Mouse (Mus musculus) adrenal gland, adult 2 months (tissue): Measurements from ENCODE around the gene Golph3l. TPM values are rescaled to one million over a fixed set of nuclear protein-coding genes. Genes with fewer than 3 reads are reported as not detected.

ENCODE experiments used
- DNase-seq: peaks from one replicate; pipeline ENCODE4 v3.0.0; 2021
- polyA plus RNA-seq: library from polyadenylated mRNA; depleted of rRNA; stranded (reverse); fragments of >200 nt; gene quantifications from 2 replicates; pipeline ENCODE4 v1.2.3, GENCODE M21; 2012; rRNA removed
- total RNA-seq, 2 experiments: library from RNA; stranded (reverse); gene quantifications; 2 replicates each; pipeline ENCODE4 v1.2.3; 2021

Gene Golph3l
- total and polyA plus RNA-seq, 3 experiments: 2.1 to 52.5 (median 39.3) TPM

DNA sequence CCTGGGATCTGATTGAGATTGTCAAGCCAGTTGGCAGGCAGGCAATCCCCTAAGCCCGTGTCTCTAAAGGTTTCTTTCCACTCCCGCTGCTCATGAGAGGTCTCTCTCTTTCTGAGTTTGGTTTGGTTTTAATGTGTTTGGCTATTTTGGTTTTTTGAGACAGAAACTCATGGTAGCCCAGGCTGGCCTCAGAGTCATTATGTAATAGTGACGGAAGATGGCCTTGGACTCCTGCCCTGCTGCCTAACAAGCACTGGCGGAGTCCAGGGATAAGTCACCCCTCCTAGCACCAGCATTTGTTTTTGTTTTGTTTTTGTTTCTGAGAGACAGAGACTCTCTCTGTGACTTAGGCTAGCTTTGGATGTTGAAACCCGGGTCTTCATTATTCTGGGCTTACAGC lies 66.7 kb downstream of the Golph3l start:
- DNase-seq: peak; percentile 52

DNA sequence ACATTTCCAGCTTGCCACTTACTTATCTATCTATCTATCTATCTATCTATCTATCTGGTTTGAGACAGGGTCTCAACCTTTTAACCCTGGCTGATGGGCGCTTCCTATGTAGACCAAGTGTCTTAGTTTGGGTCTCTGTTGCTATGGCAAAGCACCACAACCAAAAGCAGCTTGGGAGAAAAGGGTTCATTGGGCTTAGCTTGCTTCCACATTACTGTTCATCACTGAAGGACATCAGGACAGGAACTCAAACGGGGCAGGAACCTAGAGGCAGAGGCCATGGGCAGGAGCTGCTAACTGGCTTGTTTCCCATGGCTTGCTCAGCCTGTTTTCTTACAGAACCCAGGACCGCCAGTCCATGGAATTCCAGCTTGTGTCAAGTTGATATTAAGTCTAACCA lies 68.4 kb downstream of the Golph3l start:
- DNase-seq: no peak

DNA sequence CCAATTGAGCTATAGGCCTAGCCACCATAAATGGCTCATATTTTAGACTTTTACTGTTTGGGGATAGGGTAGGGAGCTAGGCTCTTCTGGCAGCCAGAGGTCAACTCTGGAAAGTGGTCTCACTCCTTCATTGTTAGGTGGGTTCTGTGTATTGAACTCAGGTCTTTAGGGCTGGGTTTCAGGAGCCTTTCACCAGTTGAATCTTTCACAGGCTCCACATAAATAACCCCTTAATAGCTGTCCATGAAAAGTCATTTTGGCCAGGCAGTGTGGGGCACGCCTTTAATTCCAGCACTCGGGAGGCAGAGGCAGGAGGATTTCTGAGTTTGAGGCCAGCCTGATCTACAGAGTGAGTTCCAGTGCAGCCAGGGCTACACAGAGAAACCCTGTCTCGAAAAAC lies 69.0 kb downstream of the Golph3l start:
- no peak for DNase-seq

DNA sequence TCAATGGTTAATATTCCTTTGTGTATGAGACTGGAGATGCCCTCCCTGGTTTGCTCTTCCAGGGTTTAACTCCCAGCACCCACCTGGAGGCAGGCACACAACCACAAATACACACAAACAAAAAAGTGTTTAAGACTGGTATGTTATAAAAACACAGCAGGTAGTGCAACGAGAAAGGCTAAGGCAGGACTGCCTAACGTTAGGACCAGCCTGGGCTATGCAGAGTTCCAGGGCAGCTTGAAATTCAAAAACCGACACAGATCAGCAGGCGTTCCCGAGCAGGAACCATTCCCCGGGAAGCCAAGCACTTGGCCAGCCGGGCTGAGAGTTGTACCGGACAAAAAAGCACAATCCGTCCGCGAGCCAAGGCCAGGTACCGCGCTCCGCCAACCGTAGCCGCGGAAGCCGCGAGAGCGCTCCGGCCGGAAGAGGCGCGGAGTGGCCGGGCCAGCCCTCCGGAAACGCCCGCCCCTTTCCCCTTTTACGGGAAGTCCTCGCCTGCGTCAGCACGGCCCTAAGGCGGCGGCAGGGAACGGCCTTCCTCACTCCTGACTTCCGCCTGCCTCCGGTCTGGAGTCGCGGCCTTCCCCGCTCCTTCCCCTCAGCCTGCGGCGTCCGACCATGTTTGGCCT lies 69.6 kb downstream of the Golph3l start, which contains the start of gene Mcl1:
Mcl1 (plus strand) TSS at position 553 of the 632 bp plus-strand sequence.
- peak; percentile 97 for DNase-seq

DNA sequence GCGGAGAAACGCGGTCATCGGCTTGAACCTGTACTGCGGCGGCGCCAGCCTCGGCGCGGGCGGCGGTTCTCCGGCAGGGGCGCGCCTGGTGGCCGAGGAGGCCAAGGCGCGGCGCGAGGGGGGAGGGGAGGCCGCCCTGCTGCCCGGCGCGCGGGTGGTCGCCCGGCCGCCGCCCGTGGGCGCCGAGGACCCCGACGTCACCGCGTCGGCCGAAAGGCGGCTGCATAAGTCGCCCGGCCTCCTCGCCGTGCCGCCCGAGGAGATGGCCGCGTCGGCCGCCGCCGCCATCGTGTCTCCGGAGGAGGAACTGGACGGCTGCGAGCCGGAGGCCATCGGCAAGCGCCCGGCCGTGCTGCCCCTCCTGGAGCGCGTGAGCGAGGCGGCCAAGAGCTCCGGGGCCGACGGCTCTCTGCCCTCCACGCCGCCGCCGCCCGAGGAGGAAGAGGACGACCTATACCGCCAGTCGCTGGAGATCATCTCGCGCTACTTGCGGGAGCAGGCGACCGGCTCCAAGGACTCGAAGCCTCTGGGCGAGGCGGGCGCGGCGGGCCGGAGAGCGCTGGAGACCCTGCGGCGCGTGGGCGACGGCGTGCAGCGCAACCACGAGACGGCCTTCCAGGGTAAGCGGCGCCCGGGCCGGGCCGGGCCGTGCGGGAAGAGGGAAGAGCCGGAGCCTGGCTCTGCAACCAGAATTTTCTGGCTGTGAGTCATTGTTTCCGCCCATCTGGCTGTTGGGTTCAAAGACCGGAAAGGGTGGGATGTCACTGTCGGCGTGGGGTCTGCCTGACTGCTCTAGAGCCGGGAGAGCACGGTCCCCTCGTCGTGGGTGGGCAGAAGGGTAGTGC lies 70.4 kb downstream of the Golph3l start:
- peak; percentile 87 for DNase-seq

DNA sequence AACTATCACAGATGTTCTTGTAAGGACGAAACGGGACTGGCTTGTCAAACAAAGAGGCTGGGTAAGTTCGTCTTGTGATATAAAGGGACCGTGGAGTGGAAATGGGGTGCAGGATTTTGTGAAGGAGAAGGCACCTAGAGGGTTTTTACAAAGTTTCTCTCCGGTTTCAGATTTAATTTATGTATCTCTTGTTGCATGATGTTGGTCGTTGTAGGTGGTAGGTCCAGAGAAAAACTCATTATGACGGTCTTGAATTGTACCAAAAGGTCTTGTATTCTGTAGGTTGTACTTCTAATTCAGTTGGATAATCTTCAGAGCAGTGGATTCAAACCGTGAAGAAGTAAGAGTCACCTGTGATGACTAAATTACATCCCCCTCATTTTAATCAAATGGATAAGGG lies 71.2 kb downstream of the Golph3l start:
- no peak for DNase-seq

DNA sequence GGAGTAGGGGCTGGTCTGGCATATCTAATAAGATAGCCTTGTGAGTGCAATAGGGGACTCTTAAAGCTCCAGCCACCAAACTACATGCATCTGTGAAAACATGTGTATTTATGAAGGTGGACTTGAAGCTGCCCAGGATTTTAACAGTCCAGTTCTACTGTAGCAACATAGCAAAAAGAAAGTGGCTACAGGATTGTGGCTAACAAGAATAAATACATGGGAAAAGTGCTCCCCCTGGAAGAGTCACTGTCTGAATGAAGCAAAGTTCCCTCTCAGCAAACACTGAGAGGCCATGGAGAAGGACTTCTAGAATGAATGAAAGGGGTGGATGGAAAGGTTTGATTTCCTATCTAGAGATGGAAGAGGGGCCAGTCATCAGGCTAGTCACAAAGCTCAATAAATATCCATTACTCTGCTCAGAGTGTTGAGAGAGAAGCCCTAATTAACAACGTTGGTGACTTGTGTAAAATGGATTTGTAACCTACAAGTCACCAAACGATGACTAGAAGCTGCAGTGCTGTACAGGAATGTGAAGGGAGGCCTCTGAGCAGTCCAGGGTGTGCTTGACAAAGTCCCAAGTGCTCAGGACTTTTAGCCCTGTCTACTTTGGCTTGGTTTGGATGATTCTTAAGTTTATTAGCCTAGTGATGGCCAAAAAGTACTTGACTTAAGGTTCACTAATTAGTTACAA lies 72.2 kb downstream of the Golph3l start:
- peak; percentile 36 for DNase-seq

DNA sequence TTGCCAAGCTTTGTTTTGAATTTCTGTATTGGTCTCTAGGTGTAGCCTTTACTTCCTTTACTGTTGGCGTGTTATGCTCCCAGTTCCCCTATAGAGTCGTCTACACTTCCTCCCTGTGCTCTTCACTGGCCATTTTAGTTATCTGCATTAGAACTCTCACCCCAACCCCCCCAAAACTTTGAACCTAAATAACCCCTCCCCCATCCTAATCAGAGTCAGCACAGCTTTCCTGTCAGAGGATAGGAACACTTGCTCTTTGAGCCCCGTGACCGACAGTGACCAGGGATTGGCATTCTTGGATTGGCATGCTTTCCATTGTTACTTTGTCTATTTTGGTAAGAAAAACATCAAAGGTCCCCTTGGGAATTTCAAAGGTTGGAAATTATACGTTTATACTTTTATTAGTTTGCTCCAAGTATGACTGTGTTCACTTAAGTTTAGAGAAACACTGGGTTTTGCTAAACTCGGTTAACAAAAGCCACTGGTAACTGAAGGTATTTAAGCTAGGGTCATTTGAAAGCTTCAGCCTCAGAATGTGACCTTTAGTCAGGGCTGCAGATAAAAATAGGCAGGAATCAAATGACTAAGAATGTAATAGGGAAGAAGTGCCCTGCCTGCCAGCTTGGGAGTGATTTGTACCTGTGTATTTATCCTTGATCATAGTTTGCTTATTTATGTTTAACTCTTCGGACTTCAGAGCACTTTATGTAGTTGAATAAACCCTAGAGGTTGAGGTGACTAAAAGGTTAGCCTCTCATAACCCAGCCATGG lies 73.4 kb downstream of the Golph3l start:
- peak; percentile 66 for DNase-seq

DNA sequence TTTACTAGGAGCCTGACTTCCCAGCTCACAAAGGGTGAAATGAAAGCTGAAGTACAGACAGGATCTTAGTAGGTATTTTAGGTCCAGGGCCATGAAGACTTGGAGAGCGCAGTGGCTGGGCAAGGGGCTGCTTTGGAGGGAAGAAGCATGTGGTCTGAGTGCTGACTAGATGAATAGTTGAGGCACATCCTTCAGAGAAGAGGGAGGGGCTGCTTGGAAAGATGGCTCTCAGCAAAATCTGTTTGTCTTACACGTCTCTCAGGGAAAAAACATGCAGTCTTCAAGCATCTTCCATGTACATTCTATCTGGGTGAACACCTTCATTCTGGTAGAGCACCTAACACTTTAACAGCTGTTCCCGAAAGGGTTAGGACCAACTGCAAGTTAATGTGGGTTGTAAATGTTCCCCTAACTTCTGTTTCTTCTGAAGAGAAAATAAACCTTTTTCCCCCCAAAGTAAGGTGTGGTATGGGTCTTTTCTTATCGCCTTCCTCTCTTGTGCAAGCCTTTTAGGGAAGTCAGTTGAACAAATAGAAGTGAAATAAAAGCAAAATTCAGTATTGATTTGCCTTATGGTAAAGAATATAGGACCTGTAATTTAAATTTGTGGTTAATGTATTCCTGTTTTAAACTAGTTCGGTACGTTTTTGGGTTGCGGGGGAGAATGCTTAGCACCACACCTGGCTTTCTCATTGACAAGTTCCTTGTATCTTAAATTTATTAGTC lies 74.2 kb downstream of the Golph3l start:
- DNase-seq: no peak

DNA sequence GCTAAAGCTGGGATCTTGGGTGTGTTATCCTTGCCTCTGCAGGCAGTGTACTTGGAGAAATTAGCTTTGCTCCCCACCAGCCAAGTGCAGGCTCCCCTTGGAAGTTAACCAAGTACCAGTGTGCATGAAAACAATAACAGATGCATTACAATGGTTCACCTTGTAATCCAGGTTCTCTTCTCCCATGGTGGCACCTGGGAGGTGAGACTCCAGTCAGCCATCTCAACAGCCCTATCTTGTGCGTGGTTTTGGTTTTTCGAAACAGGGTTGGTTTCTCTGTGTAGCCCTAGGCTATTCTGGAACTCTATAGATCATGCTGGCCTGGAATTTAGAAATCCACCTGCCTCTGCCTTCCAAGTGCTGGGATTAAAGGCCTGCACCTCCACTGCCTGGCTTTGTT lies 74.8 kb downstream of the Golph3l start:
- no peak for DNase-seq

DNA sequence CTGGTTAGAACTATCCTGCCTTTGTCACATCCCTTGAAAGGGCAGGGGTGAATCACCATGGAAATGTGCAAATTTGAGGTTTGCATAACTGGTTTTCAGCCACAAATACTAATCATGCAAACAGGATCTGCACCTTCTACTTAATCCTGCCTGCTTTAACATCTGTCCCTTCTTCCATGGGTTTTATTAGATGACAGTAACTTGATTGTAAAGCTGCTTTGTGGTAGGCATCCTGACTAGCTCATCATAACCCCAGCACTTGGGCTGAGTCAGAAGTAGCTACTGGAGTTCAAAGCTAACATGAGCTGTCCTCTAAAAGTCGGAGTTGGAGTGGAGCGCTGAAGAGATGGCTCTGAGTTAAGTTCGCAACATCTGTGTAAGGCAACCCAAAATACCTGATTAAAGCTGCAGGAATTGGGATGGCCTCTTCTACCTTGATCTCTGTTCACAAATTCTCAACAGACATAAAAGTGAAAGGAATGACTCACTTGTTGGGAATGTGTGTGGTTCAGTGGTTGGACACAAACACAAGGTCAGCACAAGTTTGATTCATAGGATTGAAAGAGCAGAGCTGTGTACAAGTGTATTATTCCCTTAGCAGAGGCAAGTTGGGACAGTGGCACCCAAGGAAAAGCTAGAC lies 75.4 kb downstream of the Golph3l start:
- peak; percentile 75 for DNase-seq

DNA sequence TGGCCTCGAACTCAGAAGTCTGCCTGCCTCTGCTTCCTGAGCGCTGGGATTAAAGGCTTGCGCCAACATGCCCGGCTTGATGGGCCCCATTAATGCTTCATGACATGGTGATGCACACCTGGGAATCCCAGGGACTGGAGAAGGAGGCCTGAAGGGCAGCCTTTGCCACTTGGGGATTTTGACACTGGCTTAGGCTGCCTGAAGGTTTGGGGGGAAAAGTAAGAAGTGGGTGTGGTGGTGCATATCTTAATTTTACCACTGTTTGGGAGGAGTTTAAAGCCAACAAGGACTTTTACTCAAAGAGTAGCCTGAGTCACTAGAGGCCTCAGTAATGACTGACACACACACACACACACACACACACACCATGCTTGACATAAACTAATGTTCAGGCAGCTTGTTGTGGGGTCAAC lies 76.2 kb downstream of the Golph3l start:
- DNase-seq: peak; percentile 56

DNA sequence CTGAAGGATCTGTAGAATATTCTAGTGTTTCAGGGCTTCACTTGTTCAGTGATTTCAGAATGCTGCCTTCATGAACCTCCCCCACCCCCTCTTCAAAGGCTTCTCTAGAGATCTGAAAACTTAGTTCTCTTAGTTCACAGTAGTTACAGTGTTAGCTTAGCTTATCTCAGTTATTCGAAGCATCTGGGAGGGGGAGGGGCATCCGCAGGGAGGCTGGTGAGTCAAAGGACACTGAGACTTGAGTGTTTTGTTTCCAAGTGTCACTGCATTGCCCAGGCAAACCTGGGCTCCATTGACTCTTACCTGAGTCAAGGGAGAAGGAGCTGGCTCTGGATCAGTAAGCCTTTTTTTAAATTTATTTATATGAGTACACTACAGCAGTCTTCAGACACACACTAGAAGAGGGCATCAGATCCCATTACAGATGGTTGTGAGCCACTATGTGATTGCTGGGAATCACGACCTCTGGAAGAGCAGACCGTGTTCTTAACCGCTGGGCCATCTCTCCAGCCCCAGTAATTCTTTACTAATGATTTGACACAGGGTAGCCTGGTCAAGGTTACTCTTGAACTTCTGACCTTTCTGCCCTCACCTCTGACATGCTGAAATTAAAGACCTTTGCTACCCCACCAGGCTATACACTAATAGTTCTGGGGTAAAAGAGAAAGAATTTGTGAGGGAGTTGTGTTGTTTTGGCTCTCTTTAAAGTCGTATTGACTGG lies 77.5 kb downstream of the Golph3l start:
- peak; percentile 86 for DNase-seq

DNA sequence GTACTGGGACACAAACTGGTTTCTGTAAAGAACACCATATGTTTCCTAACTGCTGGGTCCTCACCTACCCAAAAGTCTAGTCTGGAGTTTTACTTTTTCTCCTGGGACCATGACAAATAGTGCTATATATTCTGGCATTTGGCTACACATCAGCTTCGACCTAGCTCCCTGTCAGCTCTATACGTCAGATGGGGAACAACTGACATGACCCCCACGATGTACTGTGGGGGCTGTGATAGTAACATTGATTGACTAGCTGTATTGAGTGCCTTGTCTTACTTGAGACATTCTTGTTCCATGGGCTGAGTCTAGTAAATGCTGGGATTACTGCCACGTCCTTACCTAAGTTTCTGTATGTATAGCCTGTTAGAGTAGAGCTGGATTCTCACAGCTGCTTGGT lies 78.8 kb downstream of the Golph3l start:
- DNase-seq: no peak

DNA sequence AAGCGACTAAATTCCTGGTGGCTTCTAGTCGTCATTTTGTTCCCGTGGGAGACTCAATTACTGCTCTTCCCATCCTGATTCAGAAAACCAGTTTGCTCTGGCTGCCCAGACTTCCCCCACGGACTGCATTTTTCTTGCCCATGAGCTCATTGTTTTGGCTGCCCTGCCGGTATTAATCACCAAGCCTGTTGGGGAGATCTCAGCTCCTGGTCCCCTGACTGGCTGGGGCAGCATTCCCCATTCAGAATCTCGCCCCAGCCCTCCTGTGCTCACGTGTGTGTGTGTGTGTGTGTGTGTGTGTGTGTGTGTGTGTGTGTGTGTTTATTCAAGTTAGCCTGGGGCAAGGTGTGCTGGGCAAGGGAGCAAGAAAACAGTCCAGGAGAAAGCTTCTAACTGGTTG lies 79.3 kb downstream of the Golph3l start:
- DNase-seq: peak; percentile 85

Other genes with a start within 250 kb of the Golph3l start
- gene Setdb1, start 231.7 kb upstream of the Golph3l start, total RNA-seq: 10 to 100 TPM; 20.7 to 21.7 TPM
- 6.9 and 7.6 TPM in 2 replicates for gene Setdb1, start 231.7 kb upstream of the Golph3l start, polyA plus RNA-seq
- not detected for gene 4930558C23Rik, start 186.1 kb upstream of the Golph3l start, total RNA-seq
- not detected in 2 replicates for gene 4930558C23Rik, start 186.1 kb upstream of the Golph3l start, polyA plus RNA-seq
- 10 to 100 TPM; 52.6 to 63.4 TPM for gene Arnt, start 154.5 kb upstream of the Golph3l start, total RNA-seq
- gene Arnt, start 154.5 kb upstream of the Golph3l start, polyA plus RNA-seq: 49.3 and 53.9 TPM in 2 replicates
- 1 to 10 TPM; 4.4 to 5.0 TPM for gene Ctsk, start 89.7 kb upstream of the Golph3l start, total RNA-seq
- 0.48 and 0.86 TPM in 2 replicates for gene Ctsk, start 89.7 kb upstream of the Golph3l start, polyA plus RNA-seq
- gene Ctss, start 62.1 kb upstream of the Golph3l start, total RNA-seq: 10 to 100 TPM; 51.8 to 57.1 TPM
- 5.5 and 8.0 TPM in 2 replicates for gene Ctss, start 62.1 kb upstream of the Golph3l start, polyA plus RNA-seq
- gene Hormad1, start 29.3 kb upstream of the Golph3l start, total RNA-seq: not detected
- gene Hormad1, start 29.3 kb upstream of the Golph3l start, polyA plus RNA-seq: not detected in 2 replicates
- gene Ensa, start 36.1 kb downstream of the Golph3l start, total RNA-seq: 100 to 1,000 TPM in 1 of 2 experiments, 10 to 100 TPM in 1; 82.5 to 104 TPM
- 7.2 and 9.0 TPM in 2 replicates for gene Ensa, start 36.1 kb downstream of the Golph3l start, polyA plus RNA-seq
- 100 to 1,000 TPM; 152 to 159 TPM for gene Mcl1, start 69.9 kb downstream of the Golph3l start, total RNA-seq
- gene Mcl1, start 69.9 kb downstream of the Golph3l start, polyA plus RNA-seq: 272 and 291 TPM in 2 replicates
- gene Adamtsl4, start 99.0 kb downstream of the Golph3l start, total RNA-seq: 1 to 10 TPM; 6.0 to 8.8 TPM
- 11.0 and 17.4 TPM in 2 replicates for gene Adamtsl4, start 99.0 kb downstream of the Golph3l start, polyA plus RNA-seq
- gene Ecm1, start 150.6 kb downstream of the Golph3l start, total RNA-seq: 100 to 1,000 TPM; 716 to 736 TPM
- gene Ecm1, start 150.6 kb downstream of the Golph3l start, polyA plus RNA-seq: 917 and 1,104 TPM in 2 replicates
- gene Tars2, start 171.3 kb downstream of the Golph3l start, total RNA-seq: 10 to 100 TPM; 49.6 to 50.3 TPM
- 39.6 and 50.2 TPM in 2 replicates for gene Tars2, start 171.3 kb downstream of the Golph3l start, polyA plus RNA-seq
- gene Rprd2, start 229.9 kb downstream of the Golph3l start, total RNA-seq: 10 to 100 TPM; 46.4 to 59.6 TPM
- gene Rprd2, start 229.9 kb downstream of the Golph3l start, polyA plus RNA-seq: 6.3 and 8.1 TPM in 2 replicates